Mouse (Mus musculus) liver, adult 2 months (tissue): ENCODE data around the gene Chd6. TPM values are rescaled to one million over a fixed set of nuclear protein-coding genes. Genes with fewer than 3 reads are reported as not detected.

Source experiments
- DNase-seq: peaks from one replicate; pipeline ENCODE4 v3.0.0-alpha.2; 2011; ENCODE audit warnings: low read depth, low spot score; ENCODE audit errors: extremely low read depth
- H3K27ac ChIP-seq: fragments of 200-500 bp; replicated peaks from 2 replicates; pipeline ENCODE4 v1.5.1; 2012; ENCODE audit warnings: low read depth, mild to moderate bottlenecking, control low read depth, inconsistent platforms, low read length; ENCODE audit not compliant: insufficient read depth
- H3K27me3 ChIP-seq: fragments of 200-500 bp; 2 replicates; pipeline ENCODE4 v1.6.1; 2012; ENCODE audit warnings: mild to moderate bottlenecking, moderate library complexity, low read length, inconsistent platforms; ENCODE audit not compliant: control insufficient read depth, insufficient read depth
- H3K36me3 ChIP-seq: fragments of 200-500 bp; 2 replicates; pipeline ENCODE4 v1.6.1; 2012; ENCODE audit warnings: low read length, inconsistent platforms; ENCODE audit not compliant: control insufficient read depth, insufficient read depth
- H3K4me1 ChIP-seq: fragments of 200-500 bp; 2 replicates; pipeline ENCODE4 v1.6.1; 2011; ENCODE audit warnings: low read length; ENCODE audit not compliant: control insufficient read depth, insufficient read depth
- H3K4me3 ChIP-seq: fragments of 200-500 bp; 2 replicates; pipeline ENCODE4 v1.5.1; 2011; ENCODE audit warnings: low read depth, mild to moderate bottlenecking, control low read depth, low read length, moderate library complexity; ENCODE audit not compliant: insufficient read depth
- H3K79me2 ChIP-seq: fragments of 200-500 bp; 2 replicates; pipeline ENCODE4 v1.6.1; 2012; ENCODE audit warnings: inconsistent platforms, mild to moderate bottlenecking, low read length, moderate library complexity; ENCODE audit not compliant: control insufficient read depth, insufficient read depth
- H3K9ac ChIP-seq: fragments of 200-500 bp; 2 replicates; pipeline ENCODE4 v1.6.1; 2012; ENCODE audit warnings: low read depth, mild to moderate bottlenecking, control low read depth, inconsistent platforms, low read length
- CTCF ChIP-seq: fragments of 200-500 bp; IDR thresholded peaks from 2 replicates; pipeline ENCODE4 v1.5.1; 2011; ENCODE audit warnings: low read depth, low read length, control low read depth
- POLR2A ChIP-seq: fragments of 200-500 bp; IDR thresholded peaks from 2 replicates; pipeline ENCODE4 v1.6.1; 2011; ENCODE audit warnings: low read length, control low read depth; ENCODE audit not compliant: insufficient read depth; ENCODE audit errors: extremely low read depth
- WGBS: fragments of 180-500 bp; shearing (Covaris S2); methylation state at CpG from one replicate; pipeline ENCODE4 v1.1.7; 2018; 5-methylcytosine and 5-hydroxymethylcytosine counted together
- polyA plus RNA-seq: library from polyadenylated mRNA; depleted of rRNA; stranded (reverse); fragments of >200 nt; gene quantifications from 2 replicates; pipeline ENCODE4 v1.2.3, GENCODE M21; 2012
- total RNA-seq: library from RNA; depleted of rRNA; stranded (reverse); fragments of >200 nt; gene quantifications from 2 replicates; pipeline ENCODE4 v1.2.3, GENCODE M21; 2014

Chd6 gene
- total and polyA plus RNA-seq, 2 experiments: 3.9 to 13.6 TPM

DNA sequence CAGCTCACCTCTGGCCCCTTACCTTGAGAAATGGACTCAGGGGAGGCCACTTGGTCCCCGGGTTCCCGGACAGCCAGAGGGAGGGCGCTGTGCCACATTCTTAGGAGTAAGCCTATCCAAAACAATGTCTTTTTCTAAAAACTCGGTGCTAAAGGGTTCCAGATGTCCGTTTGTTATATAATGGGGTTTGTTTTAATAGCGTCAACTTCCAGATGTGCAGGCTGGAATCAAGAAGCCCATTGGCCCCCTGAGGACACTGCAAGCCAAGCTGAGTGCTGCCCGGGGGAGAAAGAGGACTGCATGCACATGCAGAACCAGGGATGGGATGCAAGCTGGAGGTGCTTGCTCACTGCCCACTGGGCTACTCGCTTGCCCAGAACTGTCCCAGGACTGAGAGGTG is 176.6 kb downstream of the Chd6 start:
- no peak for DNase-seq
- H3K79me2 ChIP-seq: no peaks in the 10 kb centered on the region
- H3K36me3 ChIP-seq: no peaks in the 10 kb centered on the region
- no peak overlapping the region for H3K9ac ChIP-seq
- TF ChIP-seq CTCF (no peak), POLR2A (no peak)
- 83% methylated on average over 8 of the region's 8 CpGs for WGBS
- no peak overlapping the region for H3K4me3 ChIP-seq
- no peaks in the 10 kb centered on the region for H3K4me1 ChIP-seq
- no peaks in the 10 kb centered on the region for H3K27me3 ChIP-seq
- H3K27ac ChIP-seq: no peak overlapping the region

DNA sequence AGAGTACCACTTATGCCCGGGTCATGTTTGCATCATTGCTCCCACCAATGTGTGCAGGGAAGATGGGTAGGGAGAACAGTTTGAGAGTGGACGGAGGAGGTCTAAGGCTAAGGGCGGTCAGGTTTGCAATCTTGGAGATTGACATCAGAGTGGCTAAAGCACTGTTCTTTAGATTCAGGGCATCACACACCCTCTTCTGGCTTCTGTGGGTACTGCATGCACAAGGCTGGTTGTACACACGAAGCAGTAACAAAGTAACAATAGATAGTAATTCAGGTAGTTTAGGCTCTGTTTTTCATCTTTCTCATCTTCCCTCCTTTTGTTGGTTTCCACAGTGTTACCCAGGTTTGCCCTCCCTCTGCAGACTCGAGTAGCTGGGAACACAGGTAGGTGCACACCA is 177.5 kb downstream of the Chd6 start:
- Histone ChIP-seq H3K27ac (no peak overlapping the region), H3K27me3 (no peaks in the 10 kb centered on the region), H3K36me3 (no peaks in the 10 kb centered on the region), H3K9ac (no peak overlapping the region), H3K4me3 (no peak overlapping the region), H3K4me1 (no peaks in the 10 kb centered on the region), H3K79me2 (no peaks in the 10 kb centered on the region)
- no peak for TF ChIP-seq POLR2A
- TF ChIP-seq CTCF: no peak
- no peak for DNase-seq
- WGBS: 90% methylated on average over 5 of the region's 5 CpGs

DNA sequence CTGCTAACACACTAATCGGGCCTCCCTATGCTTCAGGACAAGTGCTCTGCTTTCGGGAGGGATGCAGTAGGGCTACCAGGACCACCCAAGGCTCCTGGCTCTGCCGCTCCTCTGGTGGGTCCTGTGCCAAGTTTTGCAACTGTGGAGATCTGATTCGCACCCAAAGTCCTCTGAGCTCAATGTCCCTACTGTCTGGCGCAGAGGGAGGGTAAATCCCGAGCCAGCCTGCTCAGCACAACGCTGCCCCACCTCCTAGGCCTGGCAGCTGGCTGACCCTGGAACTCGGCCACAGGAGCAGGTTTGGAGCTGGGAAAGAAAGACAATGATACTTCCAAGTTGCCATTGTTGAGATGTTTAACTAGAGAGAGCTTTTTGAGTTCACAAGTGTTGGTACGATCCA is 183.7 kb downstream of the Chd6 start:
- Histone ChIP-seq H3K9ac (no peak overlapping the region), H3K27me3 (no peaks in the 10 kb centered on the region), H3K4me1 (no peaks in the 10 kb centered on the region), H3K79me2 (no peaks in the 10 kb centered on the region), H3K27ac (no peak overlapping the region), H3K4me3 (no peak overlapping the region), H3K36me3 (no peaks in the 10 kb centered on the region)
- 81% methylated on average over 9 of the region's 9 CpGs for WGBS
- no peak for TF ChIP-seq POLR2A
- TF ChIP-seq CTCF: no peak
- no peak for DNase-seq

DNA sequence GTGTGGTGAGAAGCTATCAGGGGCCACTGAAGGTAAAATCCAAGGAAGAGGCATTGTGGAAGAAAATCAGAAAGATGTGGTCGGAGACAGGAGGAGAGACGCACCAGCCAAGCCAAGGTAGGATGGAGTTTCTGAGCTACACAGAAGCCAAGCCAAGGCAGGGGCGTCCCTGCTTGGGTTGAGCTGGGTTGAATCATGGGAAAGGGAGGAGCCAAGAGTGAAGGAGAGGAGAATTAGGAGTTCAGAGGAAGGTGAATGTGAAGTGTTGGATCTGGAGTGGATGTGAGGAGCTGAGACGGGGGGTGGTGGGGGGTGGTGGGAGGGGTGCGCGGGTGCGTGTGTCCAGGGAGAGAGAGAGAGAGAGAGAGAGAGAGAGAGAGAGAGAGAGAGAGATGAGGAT is 187.6 kb downstream of the Chd6 start:
- no peaks in the 10 kb centered on the region for H3K27me3 ChIP-seq
- DNase-seq: no peak
- TF ChIP-seq CTCF: no peak
- TF ChIP-seq POLR2A: no peak
- H3K4me1 ChIP-seq: no peaks in the 10 kb centered on the region
- H3K4me3 ChIP-seq: no peak overlapping the region
- no peak overlapping the region for H3K9ac ChIP-seq
- 78% methylated on average over 4 of the region's 7 CpGs for WGBS
- no peaks in the 10 kb centered on the region for H3K79me2 ChIP-seq
- H3K27ac ChIP-seq: no peak overlapping the region
- H3K36me3 ChIP-seq: no peaks in the 10 kb centered on the region

DNA sequence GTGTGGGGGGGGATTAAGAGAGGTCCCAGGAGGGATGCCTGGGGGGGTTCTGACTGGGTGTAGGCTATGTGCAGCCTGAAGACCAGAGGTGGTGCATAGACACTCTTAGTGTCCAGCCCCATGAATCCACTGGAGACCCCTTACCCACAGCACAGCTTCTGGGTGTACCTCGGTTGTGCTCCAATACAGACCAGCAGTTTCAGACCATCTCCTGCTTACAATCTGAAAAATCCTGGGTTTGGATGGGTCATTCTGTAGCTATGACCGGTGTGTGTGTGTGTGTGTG is 190.0 kb downstream of the Chd6 start:
- 82% methylated on average over 2 of the region's 2 CpGs for WGBS
- H3K27ac ChIP-seq: no peak overlapping the region
- no peak for DNase-seq

DNA sequence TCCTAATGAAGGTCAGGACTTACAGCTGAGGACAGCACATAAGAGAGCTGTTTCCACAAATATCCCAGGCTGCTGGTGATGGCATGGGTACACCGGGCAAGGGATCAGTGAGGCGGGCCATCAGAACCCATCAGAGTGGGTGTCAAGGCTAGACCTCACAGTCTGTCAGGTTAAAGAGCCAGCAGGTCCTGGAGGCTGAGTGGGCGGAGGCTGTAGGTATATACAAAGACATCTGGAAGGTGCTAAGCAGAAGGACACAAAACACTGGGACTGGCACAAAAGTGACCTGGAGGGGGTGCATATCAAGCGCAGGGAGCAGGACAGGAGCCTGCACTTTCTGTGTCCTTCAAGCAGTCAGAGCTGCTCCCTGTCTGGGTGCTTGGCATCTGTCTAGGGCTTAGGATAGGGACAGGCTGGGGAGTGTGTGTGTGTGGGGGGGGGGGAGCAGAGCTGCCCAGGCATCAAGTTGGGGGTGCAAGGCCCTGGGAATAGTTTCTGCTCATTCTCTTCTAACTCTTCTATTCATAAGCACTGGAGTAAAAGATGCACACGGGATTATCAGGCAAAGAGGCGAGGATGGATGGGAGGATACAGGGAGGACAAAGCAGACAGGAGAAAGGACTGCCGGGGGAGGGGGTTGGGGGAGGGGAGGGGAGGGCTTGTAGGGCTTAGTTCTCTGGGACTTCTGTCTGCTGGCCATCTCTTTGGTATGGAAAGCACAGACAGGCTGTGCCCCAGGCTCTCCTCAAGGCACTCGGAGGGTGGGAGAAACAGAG is 190.5 kb downstream of the Chd6 start:
- H3K4me3 ChIP-seq: no peak overlapping the region
- WGBS: 71% methylated on average over 8 of the region's 8 CpGs
- no peak overlapping the region for H3K9ac ChIP-seq
- H3K27me3 ChIP-seq: no peaks in the 10 kb centered on the region
- no peak for TF ChIP-seq POLR2A
- no peak for TF ChIP-seq CTCF
- no peaks in the 10 kb centered on the region for H3K4me1 ChIP-seq
- H3K36me3 ChIP-seq: no peaks in the 10 kb centered on the region
- no peak for DNase-seq
- no peak overlapping the region for H3K27ac ChIP-seq
- H3K79me2 ChIP-seq: no peaks in the 10 kb centered on the region

More for the DNA sequence above, 190.0 kb downstream of the Chd6 start:
- Histone ChIP-seq H3K4me1 (no peaks in the 10 kb centered on the region), H3K27me3 (no peaks in the 10 kb centered on the region), H3K79me2 (no peaks in the 10 kb centered on the region), H3K9ac (no peak overlapping the region), H3K4me3 (no peak overlapping the region), H3K36me3 (no peaks in the 10 kb centered on the region)
- no peak for TF ChIP-seq CTCF
- TF ChIP-seq POLR2A: no peak
